Mouse (Mus musculus) kidney, postnatal 25 days (tissue): ENCODE measurements at regions not wholly inside any gene's neighbourhood (a gene's known extent, or its start where the extent isn't known, plus 50 kb on each side); places are given as distances from the start of the nearest gene placed in this dataset.
A peak's percentile ranks its signal among the peaks of the same experiment; 100 is the strongest.

Source experiments
- DNase-seq, 2 experiments: peaks; one replicate each; pipeline ENCODE4 v3.0.0; 2021; ENCODE audit warnings: mixed read lengths in 2 of 2

DNA sequence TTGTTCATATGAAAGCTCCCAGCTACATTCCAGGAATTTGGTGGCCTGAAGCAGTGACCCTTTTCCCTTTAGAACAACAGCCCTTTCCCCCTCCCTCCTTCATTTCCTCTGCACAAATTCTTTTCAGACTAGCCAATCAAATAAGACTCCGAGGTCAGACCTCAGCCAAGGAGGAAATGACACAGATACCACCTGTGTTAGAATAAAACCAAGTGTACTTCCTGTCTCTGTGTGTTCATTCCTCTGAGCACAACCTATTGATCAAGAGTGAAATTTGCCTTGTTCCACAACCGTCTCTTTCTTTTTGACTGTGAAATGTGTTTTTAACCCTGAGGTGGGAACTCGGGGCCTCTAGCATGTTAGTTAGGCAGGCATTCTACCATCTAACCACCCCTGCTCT lies 120.2 kb downstream of the Tmsb4x start:
- DNase-seq: no peak

DNA sequence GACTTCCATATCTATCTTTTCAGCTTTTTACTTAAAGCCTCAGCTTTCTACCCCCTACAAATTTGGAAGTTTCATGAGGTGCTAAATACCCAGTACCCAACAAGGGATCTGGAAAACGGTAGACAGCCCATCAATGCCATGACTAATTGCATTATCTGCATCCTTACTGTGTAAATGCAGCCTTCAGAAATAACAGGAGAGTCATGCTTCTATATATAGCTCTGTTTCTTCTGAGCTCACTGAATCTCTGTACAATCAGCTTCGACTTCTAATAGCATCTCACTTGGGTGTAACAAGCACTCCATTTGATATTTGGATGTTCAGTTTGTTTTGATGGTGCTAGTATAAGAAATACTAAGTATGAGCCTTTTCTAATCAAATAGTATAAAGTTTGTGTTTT lies 120.7 kb downstream of the Tmsb4x start:
- no peak for DNase-seq

DNA sequence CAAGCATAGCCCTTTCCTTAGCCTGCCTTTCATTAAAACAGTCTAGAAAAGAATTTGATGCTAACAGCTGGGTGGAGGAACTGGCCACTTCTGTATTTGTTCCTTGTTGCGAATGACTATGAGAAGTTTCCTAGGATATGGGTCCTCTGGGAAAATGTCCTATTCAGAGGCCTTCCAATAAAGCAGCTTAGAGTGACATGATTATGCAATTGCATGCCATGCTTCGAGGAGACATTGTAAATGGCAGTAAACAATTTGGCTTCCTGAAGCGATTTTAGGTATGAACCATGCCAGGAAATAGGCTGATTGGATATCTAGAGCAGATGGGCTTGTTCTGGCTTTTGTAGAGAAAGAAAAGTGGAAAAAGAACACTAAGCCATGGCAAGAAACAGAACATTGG lies 128.3 kb downstream of the Tmsb4x start:
- DNase-seq: no peak

DNA sequence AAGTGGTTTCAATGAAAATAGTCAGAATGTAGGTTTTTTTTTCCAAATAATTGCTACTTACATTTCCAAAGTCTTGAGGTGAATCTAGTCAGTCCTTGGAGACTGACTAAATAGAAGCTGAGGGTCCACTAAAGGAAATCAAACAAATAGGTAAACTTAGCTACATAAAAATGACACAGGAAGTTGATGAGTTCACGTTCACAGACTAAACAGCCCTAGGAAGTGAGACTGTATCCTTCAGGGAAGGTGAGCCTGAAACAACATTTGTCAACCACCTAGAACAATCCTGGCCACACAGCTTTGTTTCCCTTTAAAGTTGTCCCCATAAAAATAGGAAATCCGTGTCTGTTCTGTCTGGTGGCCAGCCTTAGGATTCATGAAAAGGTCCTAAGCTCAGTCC lies 140.0 kb downstream of the Tmsb4x start:
- no peak for DNase-seq

DNA sequence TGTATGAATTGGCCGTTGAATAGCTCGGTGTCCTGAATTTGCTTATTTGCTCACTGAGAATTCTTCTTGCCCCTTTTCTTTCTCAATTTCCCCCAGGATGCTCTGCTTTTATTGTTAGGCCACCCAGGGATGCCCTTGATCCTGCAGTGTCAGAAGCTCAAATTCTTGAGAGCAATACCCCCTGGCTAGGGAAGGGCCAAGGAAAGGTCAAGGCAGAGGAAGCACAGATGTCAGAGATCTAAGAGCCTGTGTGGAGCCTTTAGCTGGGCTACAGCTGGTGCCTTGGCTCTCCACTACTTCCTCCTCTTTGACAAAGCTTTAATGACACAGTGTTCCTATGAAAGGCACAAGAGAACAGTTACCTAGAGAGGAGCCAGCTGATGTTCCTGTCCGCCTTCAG lies 141.2 kb downstream of the Tmsb4x start:
- DNase-seq: peak; percentile 3 to 38

DNA sequence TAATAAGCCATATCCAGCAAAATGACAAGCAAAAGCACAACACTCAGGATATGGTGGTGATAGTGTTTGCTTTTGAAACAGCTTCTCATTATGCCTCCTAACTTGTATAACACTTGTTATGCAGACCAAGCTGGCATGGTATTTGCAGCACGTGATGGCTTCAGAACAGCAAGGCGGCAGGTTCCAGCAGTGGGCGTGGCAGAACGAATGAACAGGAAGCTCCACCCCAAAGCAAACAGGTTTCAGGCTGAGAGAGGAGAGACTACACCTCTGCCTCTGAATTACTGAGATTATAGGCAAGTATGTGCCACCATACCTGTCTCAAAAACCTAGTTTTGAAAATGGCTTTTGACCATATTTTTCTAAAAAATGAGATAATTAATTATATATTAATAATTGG lies 145.2 kb downstream of the Tmsb4x start:
- peak; percentile 9 to 45 for DNase-seq

DNA sequence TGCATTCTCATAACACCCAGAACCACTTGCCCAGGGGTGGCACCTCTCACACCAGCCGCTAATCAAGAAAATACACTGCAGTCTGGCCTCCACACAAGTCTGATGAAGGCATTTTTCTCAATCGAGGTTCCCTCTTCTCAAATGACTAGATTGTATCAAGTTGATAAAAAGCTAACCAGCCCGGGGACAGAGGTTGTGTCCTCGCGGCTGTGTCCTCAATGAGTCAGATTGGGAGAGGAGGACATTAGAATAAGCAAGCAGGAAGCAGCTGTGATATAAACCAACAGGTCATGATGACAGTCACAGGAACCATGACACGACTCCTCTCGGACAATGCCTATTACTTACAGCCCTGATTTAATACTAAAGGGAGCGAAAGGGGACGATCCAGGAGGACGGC lies 156.7 kb downstream of the Tmsb4x start:
- DNase-seq: no peak

DNA sequence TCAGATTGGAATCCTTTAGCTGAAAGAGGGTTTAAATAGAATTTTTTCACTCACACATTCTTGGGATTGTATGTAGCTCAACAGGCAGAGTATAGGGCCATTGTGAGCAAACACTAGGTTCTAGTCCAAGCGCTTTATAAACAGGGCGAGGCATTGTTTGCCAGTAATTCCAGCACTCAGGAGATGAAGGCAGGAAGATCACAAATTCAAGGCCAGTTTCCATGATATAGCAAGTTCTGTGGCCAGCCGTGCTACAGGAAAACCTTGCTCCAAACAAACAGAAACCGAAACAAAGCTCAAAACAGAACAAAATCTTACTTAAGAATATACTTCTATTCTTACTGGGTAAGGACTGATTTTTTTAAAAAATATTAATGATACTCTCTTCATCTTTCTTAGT lies 159.0 kb downstream of the Tmsb4x start:
- no peak for DNase-seq

DNA sequence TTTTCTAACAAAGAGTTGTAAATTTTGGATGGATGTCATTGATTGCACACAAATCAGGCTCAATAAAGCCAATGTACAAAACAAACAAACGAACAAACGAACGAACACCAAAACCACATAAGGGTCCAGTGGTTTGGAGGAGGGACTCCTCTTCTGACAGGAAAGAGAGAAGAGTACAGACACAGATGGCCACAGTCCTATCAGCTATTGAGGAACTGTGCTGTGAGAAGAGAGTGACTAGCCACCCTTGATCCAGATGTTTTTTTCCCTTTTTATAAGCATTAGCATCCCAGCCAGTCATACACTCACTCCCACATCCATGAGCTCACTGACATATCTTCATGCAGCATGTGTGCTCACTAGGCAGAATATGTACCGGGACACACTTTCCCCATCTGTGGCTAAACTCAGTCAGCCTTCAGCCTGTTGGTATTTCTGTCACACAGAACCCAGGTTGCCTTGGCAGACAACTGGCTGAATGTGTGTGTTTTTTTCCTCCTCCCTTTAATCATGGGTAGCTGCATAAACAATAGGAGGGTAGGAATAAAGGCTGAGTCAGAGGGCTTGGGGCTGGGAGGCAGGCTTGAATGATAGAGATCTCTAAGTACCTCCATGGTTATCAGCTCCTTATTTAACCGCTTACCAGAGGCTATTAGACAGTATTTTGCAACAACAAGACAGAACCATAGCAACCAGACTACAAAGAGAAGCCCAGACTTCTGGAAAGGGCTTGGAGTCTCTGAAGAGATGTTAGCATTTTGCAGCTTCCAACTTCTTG lies 159.7 kb downstream of the Tmsb4x start:
- no peak for DNase-seq

DNA sequence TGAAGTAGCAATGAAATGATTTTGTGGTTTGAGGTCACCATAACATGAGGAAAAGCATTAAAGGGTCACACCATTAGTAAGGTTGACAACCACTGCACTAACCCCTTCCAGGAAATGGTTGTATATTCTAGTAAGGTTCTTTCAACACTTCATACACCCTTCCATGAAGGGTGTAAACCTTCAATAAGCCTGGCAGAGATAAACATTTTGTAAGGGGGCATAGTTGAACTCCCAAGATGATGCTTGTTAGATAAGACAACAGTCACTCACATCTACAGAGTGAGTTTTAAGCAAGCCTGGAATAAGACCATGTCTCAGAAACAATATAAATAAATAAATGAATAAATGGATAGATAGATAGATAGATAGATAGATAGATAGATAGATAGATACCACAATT lies 171.1 kb downstream of the Tmsb4x start:
- DNase-seq: no peak

DNA sequence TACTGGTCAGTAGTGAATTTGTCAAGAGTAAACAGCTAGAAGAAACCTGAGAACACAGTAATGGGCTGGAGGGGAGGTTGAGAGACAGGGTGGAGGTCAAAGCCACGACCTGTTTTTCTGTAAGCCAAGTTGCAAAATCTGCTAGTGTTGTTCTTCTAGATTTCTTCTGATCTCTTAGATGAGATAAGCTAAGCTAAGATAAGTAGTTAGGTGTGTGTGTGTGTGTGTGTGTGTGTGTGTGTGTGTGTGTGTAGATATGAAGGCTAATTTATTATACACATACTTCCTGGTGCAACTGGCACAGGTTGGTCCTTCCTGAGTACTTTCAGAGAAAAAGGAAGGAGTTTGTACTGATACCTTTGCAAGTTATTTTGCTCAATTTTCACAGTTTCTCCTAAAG lies 172.8 kb downstream of the Tmsb4x start:
- DNase-seq: no peak

DNA sequence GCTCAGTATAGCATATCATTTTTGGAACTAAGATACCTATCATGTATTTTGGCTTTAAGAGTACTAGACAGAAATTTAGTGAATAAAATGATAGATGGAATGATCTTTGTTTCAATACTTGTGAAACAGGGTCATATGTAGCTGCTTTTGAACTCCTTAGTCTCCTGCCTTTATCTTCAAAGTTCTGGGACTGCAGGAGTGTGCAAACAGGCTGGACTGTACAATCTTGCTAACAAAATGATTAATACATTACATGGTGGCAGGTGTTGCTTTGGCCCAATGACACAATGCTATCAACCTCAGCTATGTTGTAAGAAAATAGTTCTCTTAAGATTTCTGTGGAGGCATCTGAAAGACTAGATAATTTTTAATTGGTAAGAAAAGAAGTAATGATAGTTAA lies 173.5 kb downstream of the Tmsb4x start:
- DNase-seq: no peak

DNA sequence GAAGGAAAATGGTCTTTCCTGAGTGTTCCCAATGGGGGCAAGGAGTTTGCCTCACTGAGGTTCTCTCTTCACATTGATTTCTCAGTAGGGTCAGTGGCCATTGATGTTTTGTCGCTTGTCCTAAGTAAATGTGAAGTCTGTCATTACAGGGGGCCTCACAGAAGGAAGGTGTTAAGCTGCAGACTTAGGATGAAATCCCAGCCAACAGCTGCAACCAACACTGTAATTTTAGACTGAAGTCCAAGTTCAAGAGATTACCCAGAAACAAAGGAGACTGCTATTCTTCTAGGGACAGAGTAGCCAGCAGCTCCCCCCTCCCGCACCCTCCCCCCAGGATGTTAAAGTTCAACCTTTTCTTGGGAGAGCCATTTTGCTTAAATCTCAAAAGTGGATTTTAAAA lies 176.0 kb downstream of the Tmsb4x start:
- no peak for DNase-seq

DNA sequence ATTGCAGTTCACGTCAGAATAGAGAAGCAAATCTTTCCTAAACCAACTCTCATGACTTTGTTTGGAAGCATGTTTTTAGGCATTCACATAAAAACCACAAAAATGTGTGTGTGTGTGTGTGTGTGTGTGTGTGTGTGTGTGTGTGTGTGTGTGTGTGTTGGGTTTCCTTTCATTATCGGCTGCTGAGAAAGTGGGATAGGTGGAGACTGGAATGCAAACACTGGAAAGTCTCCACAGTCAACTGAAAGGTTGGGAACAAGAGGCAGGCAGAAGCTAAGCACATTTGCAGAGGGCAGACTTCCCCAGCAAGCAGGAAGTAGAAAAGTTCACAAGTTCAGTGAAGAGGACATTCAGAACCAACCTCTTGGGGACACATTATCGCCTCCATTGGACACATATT lies 176.5 kb downstream of the Tmsb4x start:
- peak; percentile 13 to 41 for DNase-seq

DNA sequence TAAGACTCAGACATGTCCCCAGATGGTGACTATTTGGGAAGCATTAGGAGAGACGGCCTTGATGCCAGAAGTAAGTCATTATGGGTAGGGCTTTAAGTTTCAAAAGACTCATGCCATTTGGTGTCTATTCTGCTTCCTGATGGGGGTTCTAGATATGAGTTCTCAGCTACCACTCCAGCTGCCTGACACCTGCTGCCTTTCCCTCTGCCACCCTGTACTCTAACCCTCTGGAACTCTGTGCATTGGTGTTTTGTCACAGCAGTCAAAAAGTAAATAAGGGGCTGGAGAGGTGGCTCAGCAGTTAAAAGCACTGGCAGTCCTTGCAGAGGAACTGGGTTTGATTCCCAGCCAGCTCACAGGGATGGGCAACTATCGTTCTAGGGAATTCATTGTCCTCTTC lies 177.6 kb downstream of the Tmsb4x start:
- no peak for DNase-seq

DNA sequence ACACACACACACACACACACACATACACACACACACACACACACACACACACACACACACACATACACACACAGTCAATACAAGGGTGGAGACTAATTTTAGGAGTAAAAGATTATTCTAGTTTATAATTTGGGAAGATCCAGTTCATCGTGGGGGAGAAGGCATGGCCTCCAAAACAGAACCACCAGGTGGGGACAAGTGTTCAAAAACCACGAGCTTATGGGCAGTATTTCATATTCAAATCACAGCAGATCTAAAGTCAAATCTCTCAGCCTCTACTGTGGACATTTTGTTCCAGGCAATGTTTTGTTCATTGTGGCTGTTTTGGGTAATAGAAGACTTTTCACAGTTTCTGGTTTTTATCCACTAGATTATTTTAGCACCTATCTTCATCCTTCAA lies 193.5 kb downstream of the Tmsb4x start:
- no peak for DNase-seq

DNA sequence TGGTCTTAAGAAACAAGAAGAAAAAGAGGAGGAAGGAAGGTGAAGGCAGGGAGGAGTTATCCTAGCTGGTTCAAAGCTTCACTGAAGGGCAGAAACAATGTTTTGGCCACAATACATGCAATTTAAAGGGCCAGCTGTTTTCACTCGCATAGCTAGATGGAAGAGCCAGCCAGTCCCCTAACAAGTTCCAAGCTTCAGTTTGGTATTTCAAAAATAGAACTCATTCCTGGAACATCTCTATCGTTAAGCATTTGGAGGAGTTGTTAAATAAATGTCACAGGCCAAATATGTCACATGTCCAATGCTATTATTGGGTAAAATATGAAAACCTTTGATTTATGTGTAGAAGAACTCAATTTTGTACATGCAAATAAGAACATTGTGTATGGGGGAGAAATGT lies 194.8 kb downstream of the Tmsb4x start:
- no peak for DNase-seq

DNA sequence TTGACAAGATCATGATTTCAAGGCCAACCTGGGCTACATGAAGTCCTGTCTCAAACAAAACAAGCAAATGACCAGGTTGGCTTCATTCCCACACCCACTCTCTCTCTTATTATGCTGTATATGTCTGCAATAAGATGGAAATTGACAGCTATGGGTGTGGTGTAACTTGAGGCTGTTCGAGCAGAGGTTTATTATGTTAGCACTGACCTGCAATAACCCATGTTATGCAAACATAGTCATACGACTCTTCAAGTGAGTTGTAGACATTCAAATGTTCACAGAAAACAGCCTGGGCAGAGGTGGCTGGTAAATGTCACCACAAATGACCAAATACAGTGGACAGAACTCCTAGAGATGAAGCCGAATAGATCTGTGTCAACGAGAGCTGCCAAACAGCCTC lies 196.2 kb downstream of the Tmsb4x start:
- DNase-seq: no peak

DNA sequence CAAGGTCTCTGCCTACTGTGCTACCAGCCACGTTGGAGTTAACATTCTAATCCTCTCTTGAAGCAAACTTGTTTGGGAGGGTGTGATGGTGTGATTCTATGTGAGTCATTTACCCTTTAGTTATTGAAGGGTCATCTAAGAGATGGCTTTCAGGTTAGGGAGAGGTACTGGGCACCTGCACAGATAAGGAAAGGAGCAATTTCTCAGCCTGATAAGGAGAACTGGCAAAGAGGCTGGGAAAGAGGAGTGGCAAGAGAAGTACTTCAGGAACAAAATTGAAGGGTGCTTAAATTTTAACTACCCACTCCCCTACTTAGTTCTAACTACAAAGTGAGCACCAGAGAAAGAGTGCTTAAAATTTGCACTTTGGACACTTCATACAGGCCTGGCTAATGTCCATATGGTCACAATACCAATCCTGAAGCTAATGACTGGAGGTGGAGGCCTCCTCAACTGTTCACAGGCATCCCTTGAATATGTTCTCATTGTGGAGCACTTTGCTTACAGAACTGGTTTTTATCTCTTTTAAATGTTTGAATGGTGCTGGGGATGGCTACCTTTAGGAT lies 197.1 kb downstream of the Tmsb4x start:
- DNase-seq: no peak

DNA sequence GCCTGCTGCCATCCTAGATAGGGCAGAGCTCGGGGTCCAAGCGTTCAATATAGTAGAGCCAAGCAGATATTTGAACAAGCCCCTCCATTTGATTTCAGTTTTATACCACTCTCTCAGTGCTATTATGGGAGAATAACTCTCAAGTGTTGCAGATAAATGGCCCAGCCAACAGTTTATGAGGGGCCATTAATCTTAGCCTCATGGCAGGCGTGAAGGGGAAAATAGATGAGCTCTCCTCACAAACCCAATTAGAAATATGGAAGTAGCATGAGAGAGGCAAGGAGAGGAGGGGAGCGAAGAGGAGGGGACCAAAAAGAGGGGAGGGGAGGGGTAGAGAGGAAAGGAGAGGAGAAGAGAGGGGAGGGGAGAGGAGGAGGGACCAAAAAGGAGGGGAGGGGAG lies 213.3 kb downstream of the Tmsb4x start:
- DNase-seq: no peak

DNA sequence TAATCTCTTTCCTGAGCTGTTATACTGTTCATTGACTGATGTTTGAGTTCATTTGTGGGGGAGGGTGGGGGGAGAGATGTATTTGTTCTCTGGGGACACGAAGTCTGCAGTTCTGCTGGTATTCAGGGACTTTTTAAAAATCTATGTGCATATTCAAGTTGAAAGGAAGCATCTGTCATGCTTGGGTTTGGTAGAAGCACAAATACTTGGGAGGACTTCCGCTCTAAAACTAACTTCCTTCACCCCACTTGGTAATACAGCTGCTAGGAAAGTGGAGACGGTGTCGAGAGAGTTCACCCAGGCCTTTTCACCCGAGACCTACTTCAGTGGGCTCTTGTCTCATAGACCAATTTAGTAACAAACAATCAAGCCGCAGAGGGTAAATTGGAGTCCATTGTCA lies 228.1 kb downstream of the Tmsb4x start:
- DNase-seq: peak in 1 of 2 experiments; percentile 27

DNA sequence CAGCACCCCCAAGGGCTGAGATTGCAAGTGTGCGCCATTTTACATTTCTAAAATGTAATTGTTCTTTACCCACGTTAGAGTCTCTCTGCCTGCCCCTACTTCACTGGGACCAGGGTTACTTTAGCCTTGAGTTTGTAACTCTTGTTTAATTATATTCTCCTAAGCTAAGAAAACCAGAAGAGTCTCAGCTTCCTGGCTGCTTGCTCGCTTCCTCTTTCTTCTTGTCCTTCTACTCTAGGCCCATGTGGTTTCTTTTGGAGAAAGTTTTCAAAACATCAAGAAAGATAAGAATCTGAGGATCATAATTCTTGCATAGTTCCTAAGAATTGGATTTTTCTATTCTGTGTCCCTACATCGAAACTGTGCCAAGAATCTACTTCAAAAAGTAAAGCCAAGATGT lies 228.6 kb downstream of the Tmsb4x start:
- no peak for DNase-seq

DNA sequence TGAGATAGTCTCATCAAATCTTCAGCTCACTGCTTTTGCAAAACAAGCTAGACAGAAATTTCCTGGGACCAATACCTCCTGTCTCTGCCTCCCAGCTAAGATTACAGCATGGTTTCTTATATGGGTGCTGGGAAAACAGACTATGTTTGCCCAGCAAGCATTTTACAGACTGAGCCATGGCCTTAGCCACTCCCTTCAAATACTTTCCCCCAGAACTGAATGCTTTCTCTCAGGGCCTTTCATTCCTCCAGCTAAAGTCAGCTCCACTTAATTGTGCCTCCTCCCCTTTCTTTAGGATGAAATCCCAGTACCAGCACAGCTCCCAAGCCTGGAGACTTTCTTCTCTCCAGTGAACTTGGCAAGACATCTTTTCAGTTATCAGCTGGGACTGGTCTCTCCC lies 232.1 kb downstream of the Tmsb4x start:
- DNase-seq: no peak

DNA sequence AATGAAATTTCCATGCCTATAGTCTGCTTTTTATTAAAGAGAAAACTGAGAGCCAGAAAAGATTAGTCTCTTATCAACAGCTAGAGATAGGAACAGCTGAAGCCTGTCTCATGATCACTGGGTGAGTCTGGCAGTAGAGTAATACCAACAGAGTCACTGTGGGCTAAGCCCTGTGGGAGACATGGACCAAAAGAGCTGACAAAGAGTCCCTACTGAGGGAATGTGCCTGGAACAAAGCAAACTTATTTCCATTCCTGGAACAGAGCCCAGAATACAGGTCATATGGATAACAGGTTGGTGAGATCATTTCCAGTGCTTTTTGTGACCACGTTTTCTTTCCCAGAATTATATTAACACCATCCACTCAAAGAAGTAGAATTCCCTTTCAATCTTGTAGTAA lies 237.4 kb downstream of the Tmsb4x start:
- DNase-seq: no peak
